Mouse (Mus musculus) left cerebral cortex, adult 8-10 months (tissue): ENCODE measurements around the gene Kctd19. TPM values are rescaled to one million over a fixed set of nuclear protein-coding genes. Genes with fewer than 3 reads are reported as not detected.

ENCODE experiments used
- DNase-seq, 2 experiments: peaks; one replicate each; pipeline ENCODE4 v3.0.0; 2022; ENCODE audit warnings: low spot score in 2 of 2
- total RNA-seq, 4 experiments: library from RNA; stranded (reverse); gene quantifications; 2 replicates each; pipeline ENCODE4 v1.2.4; 2022

Kctd19 gene
- total RNA-seq, 4 experiments from 2014 or later: not detected

DNA sequence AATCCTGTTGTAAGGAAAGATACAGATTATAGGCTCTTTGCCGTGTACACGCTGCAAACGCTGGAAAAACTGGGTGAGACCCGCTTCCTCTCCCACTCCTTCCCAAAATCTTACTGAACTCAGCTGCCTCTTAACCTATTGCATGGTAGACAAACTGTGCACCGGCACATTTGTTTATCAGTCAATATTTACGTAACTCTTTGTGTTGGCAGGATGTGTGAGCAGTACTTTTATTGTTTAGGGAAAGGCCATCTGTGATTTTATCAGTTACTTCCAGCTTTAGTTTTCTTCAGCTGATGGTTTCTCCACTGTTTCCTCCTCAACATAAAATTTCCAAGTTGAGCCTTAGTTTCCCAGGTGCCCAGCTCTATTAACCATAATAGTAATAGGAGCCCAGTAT lies 13.6 kb upstream of the Kctd19 start:
- DNase-seq: no peak

- no peak for DNase-seq
These were observed 8.7 kb upstream of the Kctd19 start for GRCm38 (mm10) chr8:105422006-105422405.

GRCm38 (mm10) chr8:105419800-105420199 lies 6.5 kb upstream of the Kctd19 start:
- DNase-seq: no peak

GRCm38 (mm10) chr8:105418992-105419391 lies 5.7 kb upstream of the Kctd19 start:
- DNase-seq: no peak

DNA sequence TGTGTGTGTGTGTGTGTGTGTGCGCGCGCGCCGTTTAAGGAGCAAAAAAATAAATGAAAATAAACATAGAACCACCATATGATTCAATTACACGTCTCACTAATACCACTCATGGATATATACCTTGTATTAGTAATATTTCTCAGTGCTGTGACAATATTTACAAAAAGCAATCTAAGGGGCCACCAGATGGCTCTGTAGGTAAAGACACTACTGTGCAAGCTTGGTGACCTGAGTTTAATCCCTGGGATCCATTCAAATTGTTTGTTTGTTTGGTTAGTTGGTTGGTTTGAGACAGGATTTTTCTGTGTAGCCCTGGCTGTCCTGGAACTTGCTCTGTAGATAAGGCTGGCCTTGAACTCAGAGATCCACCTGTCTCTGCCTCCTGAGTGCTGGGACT lies 3.4 kb downstream of the Kctd19 start:
- DNase-seq: no peak

DNA sequence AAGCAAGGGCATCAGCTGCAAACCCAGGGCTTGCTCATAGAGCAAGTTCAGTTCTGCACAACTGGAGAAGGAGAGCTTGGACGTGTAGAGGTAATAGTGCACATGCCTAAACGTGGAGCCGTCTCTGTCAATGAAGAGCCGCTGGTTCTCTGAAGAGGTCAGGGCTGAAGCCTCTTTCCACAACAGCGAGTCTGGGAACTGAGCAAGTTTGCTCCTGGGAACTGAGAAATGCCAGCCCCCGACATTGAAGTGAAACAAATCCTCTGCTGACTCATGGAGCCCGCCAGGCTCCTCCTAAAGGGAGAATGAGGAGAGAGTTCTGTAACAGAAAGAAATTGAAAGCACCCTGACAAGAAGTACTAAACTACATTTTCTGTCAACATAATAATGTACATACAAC lies 5.0 kb downstream of the Kctd19 start:
- DNase-seq: no peak

GRCm38 (mm10) chr8:105406416-105406815 lies 6.9 kb downstream of the Kctd19 start:
- DNase-seq: no peak

GRCm38 (mm10) chr8:105404496-105404895 lies 8.8 kb downstream of the Kctd19 start:
- DNase-seq: no peak

GRCm38 (mm10) chr8:105403467-105403866 lies 9.8 kb downstream of the Kctd19 start:
- DNase-seq: no peak

DNA sequence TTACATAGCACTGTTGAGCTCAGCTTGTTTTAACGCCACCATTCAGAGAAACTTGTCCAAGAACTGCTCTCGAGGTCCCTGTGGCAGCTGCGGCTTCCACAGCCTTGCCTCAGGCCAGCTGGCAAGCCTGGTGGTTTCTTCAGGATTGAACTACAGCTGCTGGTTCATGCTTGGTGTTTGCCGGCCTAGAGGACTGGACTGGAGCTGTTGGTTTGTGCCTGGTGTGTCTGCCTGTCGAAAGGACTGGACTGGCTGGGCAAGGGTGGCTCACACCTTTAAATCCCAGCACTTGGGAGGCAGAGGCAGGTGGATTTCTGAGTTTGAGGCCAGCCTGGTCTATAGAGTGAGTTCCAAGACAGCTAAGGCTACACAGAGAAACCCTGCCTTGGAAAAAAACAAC lies 13.3 kb downstream of the Kctd19 start:
- no peak for DNase-seq

- DNase-seq: no peak
These were observed 15.6 kb downstream of the Kctd19 start for GRCm38 (mm10) chr8:105397747-105398146.

GRCm38 (mm10) chr8:105393915-105394314 lies 19.4 kb downstream of the Kctd19 start:
- DNase-seq: no peak

- DNase-seq: no peak
These were observed 20.1 kb downstream of the Kctd19 start for GRCm38 (mm10) chr8:105393089-105393787.

DNA sequence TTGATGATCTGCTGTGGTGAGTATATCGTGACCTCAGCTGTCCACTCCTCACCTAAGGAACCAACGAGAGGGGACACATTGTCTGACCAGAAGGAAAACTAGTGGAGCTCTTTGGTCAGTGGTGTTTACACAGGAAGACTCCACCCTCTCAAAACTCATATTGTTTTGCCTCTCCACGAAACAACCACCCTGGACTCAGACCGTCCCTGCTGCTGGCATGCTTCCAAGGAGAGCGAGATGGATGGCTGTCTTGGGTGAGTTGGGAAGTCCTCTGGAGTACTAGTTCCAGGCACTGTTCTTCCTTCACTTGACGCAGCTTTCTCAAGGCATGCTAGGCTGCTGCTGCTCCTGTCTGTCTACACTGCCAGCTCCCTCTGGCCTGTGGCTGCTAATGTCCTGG lies 24.2 kb downstream of the Kctd19 start:
- no peak for DNase-seq

GRCm38 (mm10) chr8:105387151-105387550 lies 26.2 kb downstream of the Kctd19 start:
- DNase-seq: no peak

DNA sequence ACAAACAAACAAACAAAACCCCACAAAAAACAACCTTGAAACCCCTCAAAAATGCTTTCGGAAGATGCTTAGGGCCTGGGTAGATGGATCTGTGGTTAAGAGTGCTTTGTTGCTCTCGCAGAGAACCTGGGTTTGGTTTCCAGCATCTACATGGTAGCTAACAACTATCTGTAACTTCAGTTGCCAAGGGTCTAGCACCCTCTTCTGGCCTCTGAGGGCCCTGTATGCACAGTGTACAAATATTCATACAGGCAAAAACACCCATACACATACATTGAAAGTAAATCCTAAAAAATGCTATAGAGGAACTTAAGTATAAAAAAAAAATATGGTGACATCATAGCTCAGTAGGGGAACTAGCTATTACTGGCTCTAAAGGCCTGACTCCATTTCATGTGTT lies 29.2 kb downstream of the Kctd19 start:
- no peak for DNase-seq

- no peak for DNase-seq
These were observed 33.0 kb downstream of the Kctd19 start for GRCm38 (mm10) chr8:105380308-105380707.

DNA sequence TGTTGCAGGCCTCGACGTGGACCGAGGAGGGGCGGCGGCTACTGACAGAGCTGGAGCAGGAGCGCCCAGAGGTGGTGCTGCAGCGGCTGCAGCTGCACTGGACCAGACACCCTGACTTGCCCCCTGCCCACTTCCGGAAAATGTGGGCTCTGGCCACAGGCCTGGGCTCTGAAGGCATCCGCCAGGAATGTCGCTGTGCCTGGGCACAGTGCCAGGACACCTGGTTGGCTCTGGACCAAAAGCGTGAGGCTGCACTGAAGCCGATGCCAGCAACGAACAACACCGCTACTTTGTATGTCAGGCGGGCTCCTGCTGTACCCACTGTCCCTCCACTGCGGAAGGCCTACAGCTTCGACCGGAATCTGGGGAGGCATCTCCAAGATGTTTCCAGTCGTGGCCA lies 34.6 kb downstream of the Kctd19 start:
- DNase-seq: no peak

- no peak for DNase-seq
These were observed 38.8 kb downstream of the Kctd19 start for GRCm38 (mm10) chr8:105374513-105374966.

GRCm38 (mm10) chr8:105373032-105373431 lies 40.3 kb downstream of the Kctd19 start, which contains the start of gene Plekhg4:
Gene Plekhg4 (plus strand): TSS chr8:105373274.
- no peak for DNase-seq

DNA sequence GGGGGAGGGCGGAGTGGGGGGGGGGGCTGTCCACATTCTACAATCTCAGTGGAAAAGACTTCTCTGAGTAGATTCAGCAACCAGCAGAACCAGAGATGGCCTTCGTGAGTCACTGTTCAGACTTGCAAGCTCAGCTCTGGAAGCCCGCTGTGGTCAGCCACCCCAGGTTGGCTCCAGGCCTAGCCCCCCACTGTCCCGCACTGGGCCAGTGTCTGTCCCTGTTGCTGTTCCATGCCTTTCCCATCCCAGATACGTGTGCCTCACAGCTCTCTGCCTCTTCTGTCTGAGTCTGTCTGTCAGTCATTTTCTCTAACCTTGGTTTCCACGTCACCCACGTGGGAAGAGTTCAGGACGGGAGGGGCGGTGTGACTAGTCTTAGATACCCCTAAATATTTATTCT lies 40.8 kb downstream of the Kctd19 start:
- DNase-seq: no peak

GRCm38 (mm10) chr8:105367107-105367506 lies 46.2 kb downstream of the Kctd19 start:
- no peak for DNase-seq
